Mouse (Mus musculus) adrenal gland, postnatal 4 days (tissue): ENCODE results near the gene Psenen. TPM values are rescaled to one million over a fixed set of nuclear protein-coding genes. Genes with fewer than 3 reads are reported as not detected.

Source experiments
- DNase-seq, 2 experiments: peaks; one replicate each; pipeline ENCODE4 v3.0.0; 2021 to 2022; ENCODE audit warnings: low spot score in 2 of 2, mixed read lengths in 2 of 2
- total RNA-seq, 2 experiments: library from RNA; stranded (reverse); gene quantifications; 2 replicates each; pipeline ENCODE4 v1.2.3; 2021

The Psenen gene
- total RNA-seq, 2 experiments from 2014 or later, result 125 to 131 TPM

- DNase-seq, result peak; percentile 64 to 76
Observed at GRCm38 (mm10) chr7:30589435-30590301, 26.2 kb upstream of the Psenen start.

GRCm38 (mm10) chr7:30588676-30589434 is 25.4 kb upstream of the Psenen start, which contains the start of gene Kmt2b:
TSS of gene Kmt2b (minus strand) at chr7:30588726.
- peak; percentile 90 to 93 for DNase-seq

- peak; percentile 33 to 43 for DNase-seq
Observed at GRCm38 (mm10) chr7:30587842-30588667, 24.6 kb upstream of the Psenen start.

GRCm38 (mm10) chr7:30586455-30587020 is 23.1 kb upstream of the Psenen start:
- DNase-seq, result no peak

GRCm38 (mm10) chr7:30585170-30585569 is 21.7 kb upstream of the Psenen start:
- DNase-seq, result no peak

DNA sequence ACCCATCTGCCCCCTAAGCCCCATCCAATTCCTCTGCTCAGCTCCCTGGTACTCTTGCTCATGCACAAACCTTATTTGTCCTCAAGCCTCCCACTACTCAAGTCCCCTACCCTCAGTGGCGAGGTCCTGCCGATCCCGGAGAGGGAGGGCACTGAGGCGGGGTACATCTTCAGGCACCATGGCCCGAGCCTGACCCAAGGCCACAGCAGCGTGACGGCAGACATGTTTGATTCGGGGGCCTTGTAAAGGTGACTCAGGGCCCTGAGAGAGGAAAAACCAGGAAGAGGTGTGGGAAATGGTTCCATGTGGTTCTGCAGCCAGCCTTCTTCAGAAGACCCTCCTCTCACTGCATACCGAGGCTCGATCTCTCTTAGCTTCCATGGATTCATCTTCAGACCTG is 20.9 kb upstream of the Psenen start:
- DNase-seq, result no peak

- DNase-seq, result no peak
Observed at GRCm38 (mm10) chr7:30581547-30581946, 18.1 kb upstream of the Psenen start.

- DNase-seq, result no peak
Observed at GRCm38 (mm10) chr7:30579950-30580349, 16.5 kb upstream of the Psenen start.

DNA sequence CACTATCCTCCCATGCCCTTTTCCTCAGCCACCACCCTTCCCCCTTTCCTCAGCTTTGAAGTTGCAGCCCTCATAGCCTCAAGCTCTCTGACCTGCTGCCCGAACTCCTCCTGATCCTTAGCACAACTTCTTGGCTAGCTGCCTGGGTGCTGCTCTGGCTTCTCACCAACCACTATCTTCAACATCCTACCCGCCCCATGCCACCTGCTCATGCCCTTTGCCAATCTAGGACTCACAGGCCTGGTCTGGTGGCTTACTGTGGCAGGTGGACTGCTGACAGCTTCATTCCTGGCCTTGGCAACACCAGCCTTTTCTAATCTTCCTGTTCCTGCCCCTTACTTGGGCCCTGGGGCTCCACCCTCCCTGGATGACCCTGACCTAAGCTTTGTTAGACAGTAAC is 9.5 kb upstream of the Psenen start:
- no peak for DNase-seq

DNA sequence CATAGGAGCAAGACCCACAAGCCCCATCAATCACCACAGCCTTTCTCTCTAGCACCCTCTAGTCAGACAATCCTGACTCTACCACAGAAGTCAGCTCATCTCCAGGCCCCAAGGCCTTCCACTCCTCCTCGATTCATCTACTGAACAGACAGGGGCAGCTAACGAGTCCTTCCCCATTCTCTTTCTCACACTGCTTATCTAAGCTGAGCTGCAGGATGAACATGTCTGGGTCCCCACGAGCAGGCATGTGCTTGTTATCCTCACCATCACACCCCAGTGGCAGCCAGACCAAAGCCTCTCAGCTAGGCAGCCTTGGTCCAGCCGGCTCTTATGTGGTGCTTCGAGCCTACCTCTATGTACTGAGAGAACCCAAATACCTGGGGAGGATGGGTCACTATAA is 9.0 kb upstream of the Psenen start:
- no peak for DNase-seq

- DNase-seq, result no peak
Observed at GRCm38 (mm10) chr7:30567555-30567954, 4.1 kb upstream of the Psenen start.

DNA sequence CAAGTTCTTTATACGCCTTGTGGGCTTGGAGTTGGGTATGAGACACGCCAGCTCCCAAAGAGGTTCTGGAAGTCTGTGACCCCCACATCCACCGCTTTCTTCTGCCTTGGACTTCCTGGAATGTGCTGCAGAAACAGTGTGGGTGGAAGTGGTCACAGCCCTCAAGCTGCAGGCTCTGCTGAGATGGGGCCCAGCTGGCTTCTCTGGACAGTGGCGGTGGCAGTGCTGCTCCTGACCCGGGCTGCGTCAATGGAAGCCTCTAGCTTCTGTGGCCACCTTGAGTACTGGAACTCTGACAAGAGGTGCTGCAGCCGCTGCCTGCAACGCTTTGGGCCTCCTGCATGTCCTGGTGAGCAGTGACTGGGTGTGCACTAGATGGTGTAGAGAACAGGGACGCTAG is 2.6 kb upstream of the Psenen start:
- DNase-seq, result no peak

DNA sequence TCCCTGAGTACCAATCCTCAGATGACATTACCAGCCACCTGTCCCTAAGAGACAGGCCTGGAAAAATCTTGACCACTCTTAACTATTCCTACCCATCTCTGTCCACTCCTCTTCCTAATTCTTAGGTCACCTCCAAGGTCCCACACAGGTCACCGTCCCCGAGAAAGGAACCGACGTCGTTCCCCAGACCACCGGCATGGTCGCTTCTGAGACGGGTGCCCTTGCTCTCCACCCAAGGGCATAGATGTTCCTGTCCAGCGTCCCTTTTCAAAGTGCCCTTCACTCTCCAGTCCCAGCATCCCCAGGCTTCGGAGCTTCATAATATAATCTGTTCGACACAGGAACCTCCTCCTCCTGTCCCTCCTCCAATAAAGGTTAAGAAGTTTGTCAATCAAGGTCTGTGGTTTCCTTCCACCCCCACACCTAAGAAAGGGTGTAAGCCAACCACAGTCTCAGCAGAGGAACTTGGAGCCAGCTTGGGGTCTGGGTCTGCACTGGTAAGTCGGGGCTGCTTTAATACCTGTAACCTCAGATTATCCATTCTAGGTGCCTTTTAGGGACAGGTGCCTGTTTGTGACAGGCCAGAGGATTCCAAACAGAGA is 1.6 kb upstream of the Psenen start, which contains the start of gene Igflr1:
TSS of gene Igflr1 (plus strand) at position 458 of the 602 bp plus-strand sequence.
- no peak for DNase-seq

DNA sequence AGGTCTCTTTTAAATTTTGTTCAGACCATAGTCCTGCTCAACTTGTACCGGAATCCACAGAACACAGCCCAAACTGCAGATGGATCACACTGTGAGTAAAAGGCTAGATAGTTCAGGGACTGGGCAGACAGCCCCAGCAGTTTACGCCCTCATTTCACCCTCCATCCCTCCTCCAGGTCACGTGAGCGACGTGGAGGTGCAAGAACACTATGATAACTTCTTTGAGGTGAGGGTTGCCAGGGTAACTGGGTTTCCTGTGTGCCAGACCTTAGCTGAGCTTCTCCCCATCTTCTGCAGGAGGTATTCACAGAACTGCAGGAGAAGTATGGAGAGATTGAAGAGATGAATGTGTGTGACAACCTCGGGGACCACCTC is 466 bp upstream of the Psenen start:
- no peak for DNase-seq

GRCm38 (mm10) chr7:30562526-30563116 is 806 bp downstream of the Psenen start:
- no peak for DNase-seq

GRCm38 (mm10) chr7:30560296-30560695 is 3.1 kb downstream of the Psenen start:
- no peak for DNase-seq

- peak; percentile 76 to 90 for DNase-seq
Observed at GRCm38 (mm10) chr7:30559443-30559954, 3.9 kb downstream of the Psenen start, which contains the start of gene Lin37. TSS of gene Lin37 (minus strand) at chr7:30559838.

DNA sequence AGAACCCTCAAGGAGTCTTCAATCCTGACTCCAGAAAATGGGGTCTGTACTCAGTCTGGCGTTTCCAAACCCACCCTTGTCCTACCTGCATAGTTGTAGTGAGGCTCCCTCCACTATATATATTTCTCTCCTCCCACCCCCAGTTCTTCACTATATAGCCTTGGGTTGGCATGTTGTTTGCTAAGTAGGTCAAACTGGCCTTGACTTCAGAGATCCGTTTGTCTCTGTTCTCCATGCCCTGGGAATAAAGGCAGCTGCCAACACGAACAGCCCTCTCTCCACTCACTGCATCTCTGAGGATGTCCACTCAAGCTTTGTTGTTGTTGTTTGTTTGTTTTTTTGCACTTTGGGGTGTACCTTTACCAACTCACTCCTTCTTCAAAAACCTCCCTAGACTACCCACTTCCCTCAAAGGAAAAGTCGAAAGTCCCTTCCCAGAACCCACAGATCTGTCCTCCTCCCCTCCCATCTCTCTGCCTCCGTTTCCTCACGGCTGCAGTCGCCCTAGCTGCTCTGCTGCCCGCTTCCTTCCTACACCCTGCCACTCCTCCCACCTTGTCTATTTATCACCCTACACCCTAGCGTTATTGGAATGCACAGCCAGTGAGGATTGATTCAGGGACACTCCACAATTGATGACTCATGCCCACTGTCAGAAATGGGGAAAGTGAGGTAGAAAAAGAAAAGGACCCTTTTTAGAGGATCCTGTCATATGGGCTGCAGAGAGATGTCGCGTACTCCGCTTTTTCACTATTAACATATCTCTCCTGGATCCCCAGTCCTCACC is 4.6 kb downstream of the Psenen start:
- DNase-seq, result no peak

- no peak for DNase-seq
Observed at GRCm38 (mm10) chr7:30557901-30558514, 5.4 kb downstream of the Psenen start.
